7 mouse cellular contexts compared by ENCODE assay signal in the genomic region with DNA sequence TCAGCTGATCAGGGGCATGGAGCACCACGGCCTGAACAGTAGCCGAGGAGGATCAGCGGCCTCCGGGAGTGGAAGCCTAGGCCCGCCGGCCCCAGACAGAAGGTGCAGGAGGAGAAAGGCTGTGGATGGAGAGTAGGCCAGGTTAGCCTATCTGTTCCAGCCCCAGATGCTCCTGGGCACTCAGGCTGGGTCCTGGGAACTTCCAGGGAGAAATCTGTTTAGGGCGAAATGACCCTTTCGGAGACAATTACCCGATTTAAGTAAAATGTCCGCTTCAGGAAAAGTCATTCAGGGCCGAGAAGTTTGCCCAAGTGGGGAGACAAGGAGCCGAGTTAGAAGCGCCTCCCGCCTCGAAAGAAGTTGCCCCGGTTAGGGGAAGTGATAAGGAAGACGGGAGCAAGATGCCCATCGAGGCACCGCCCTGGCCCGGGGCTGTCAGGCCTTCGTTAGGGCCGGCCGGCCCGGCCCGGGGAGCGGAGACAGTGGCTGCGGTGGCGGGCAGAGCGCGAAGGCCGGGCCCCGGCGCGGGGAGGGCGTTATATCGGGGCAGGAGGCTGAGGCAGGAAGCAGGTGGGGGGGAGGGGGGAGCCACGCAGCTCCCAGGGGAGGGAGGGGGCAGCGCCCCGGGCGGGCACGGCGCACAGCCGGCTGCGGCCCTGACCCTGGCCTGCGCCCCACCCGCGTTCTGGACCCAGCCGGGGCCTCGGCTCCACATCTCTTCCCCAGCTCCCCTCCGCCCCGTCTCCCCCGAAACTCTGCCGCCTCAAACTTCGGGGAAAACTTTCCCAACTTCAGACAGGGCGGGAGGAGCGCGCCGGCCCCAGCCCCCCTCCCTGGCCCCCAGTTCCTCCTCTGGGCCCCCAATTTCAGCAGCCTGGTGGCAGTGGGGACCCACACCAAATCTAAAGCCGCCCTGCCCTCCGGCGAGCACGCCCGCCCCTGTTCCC. TPM values are rescaled to one million over a fixed set of nuclear protein-coding genes. Genes with fewer than 3 reads are reported as not detected.
A peak's percentile ranks its signal among the peaks of the same experiment; 100 is the strongest.
DNase-seq lines count a peak whose midpoint lies in the region; ATAC-seq and TF ChIP-seq lines count a peak whose summit lies in the region.

No protein-coding gene starts in this region.

- H3K27me3 ChIP-seq in embryonic facial prominence, embryonic 15.5 days = peaks cover 89% of the 10 kb centered on the region
- peaks cover 85% of the 10 kb centered on the region for H3K27me3 ChIP-seq in liver, embryonic 11.5 days (replicated peaks; ENCODE audit: control insufficient read depth, insufficient read depth, low read length)
- H3K27me3 ChIP-seq in stomach, postnatal 0 days (ENCODE audit: control insufficient read depth, insufficient read depth, low read length) = no peaks in the 10 kb centered on the region; the same call in 1 of the 2 replicates

- H3K4me3 ChIP-seq in embryonic facial prominence, embryonic 15.5 days (replicated peaks) = peak overlapping the region; percentile 64
- peak overlapping the region; percentile 65 for H3K4me3 ChIP-seq in liver, embryonic 11.5 days (ENCODE audit: low read depth, low read length)
- peak overlapping the region; percentile 72 for H3K4me3 ChIP-seq in stomach, postnatal 0 days (ENCODE audit: low read depth, low read length)

- H3K9ac ChIP-seq in embryonic facial prominence, embryonic 15.5 days = peak overlapping the region; percentile 55
- peak overlapping the region; percentile 64 for H3K9ac ChIP-seq in liver, embryonic 11.5 days (ENCODE audit: low read depth, low read length)
- peak overlapping the region; percentile 80 for H3K9ac ChIP-seq in stomach, postnatal 0 days (ENCODE audit: low read length)

- H3K4me2 ChIP-seq in embryonic facial prominence, embryonic 15.5 days (replicated peaks) = peak overlapping the region; percentile 96
- peak overlapping the region; percentile 97 for H3K4me2 ChIP-seq in liver, embryonic 11.5 days
- peak overlapping the region; percentile 91 for H3K4me2 ChIP-seq in stomach, postnatal 0 days (replicated peaks; ENCODE audit: low read depth)

- no peak for TF ChIP-seq CTCF in stomach, postnatal 0 days (IDR thresholded peaks at IDR 0.05; ENCODE audit: low read depth)

- 12% methylated on average over 58 of the region's 63 CpGs for WGBS in embryonic facial prominence, embryonic 15.5 days
- WGBS in liver, embryonic 11.5 days = 4% methylated on average over 58 of the region's 63 CpGs
- 15% methylated on average over 46 of the region's 63 CpGs for WGBS in stomach, postnatal 0 days

- TF ChIP-seq EP300 in stomach, postnatal 0 days (optimal IDR thresholded peaks at IDR 0.05) = no peak

- H3K36me3 ChIP-seq in embryonic facial prominence, embryonic 15.5 days = peaks cover 19% of the 10 kb centered on the region; the same call in 1 of the 2 replicates
- H3K36me3 ChIP-seq in liver, embryonic 11.5 days (ENCODE audit: control insufficient read depth, insufficient read depth, low read length) = peaks cover 4% of the 10 kb centered on the region; the same call in 1 of the 2 replicates
- H3K36me3 ChIP-seq in stomach, postnatal 0 days (ENCODE audit: control insufficient read depth, insufficient read depth, low read length) = peaks cover 9% of the 10 kb centered on the region

- H3K4me1 ChIP-seq in embryonic facial prominence, embryonic 15.5 days = peaks cover 88% of the 10 kb centered on the region
- peaks cover 67% of the 10 kb centered on the region for H3K4me1 ChIP-seq in liver, embryonic 11.5 days (replicated peaks; ENCODE audit: control insufficient read depth, insufficient read depth, low read length)
- H3K4me1 ChIP-seq in stomach, postnatal 0 days (replicated peaks; ENCODE audit: control insufficient read depth, insufficient read depth) = peaks cover 3% of the 10 kb centered on the region; the same call in 1 of the 2 replicates

- ATAC-seq in embryonic facial prominence, embryonic 15.5 days (ENCODE audit: insufficient number of reproducible peaks, low FRiP score, low TSS enrichment, low read depth) = no peak
- ATAC-seq in liver, embryonic 11.5 days (replicated peaks; ENCODE audit: low FRiP score) = no peak
- ATAC-seq in stomach, postnatal 0 days (ENCODE audit: low FRiP score, low TSS enrichment) = no peak
- ATAC-seq in megakaryocyte-erythroid progenitor cell, adult 5-6 weeks (replicated peaks; ENCODE audit: low FRiP score, low TSS enrichment, poor library complexity, severe bottlenecking) = no peak

- DNase-seq in ovary, postnatal 36 days (ENCODE audit: low spot score) = peak; percentile 37
- no peak for DNase-seq in ovary, postnatal 14 days (ENCODE audit: low spot score)
- DNase-seq in heart, postnatal 4 days = peak; percentile 66
- peak; percentile 53 for DNase-seq in liver, embryonic 11.5 days (ENCODE audit: low spot score)
- peak; percentile 28 for DNase-seq in stomach, postnatal 0 days (ENCODE audit: low spot score)

- no peaks in the 10 kb centered on the region for H3K9me3 ChIP-seq in embryonic facial prominence, embryonic 15.5 days (replicated peaks)
- no peaks in the 10 kb centered on the region for H3K9me3 ChIP-seq in liver, embryonic 11.5 days (ENCODE audit: control insufficient read depth, low read length)
- H3K9me3 ChIP-seq in stomach, postnatal 0 days (ENCODE audit: control insufficient read depth, low read length) = no peaks in the 10 kb centered on the region

- peak overlapping the region; percentile 65 for H3K27ac ChIP-seq in embryonic facial prominence, embryonic 15.5 days (replicated peaks)
- peak overlapping the region; percentile 38; the same call in 1 of the 2 replicates for H3K27ac ChIP-seq in liver, embryonic 11.5 days (ENCODE audit: low read depth, low read length)
- peak overlapping the region; percentile 91 for H3K27ac ChIP-seq in stomach, postnatal 0 days (replicated peaks)

RNA-seq across cellular contexts. Expression of a gene that starts 1.4 kb away (rescaled TPM):
- polyA plus RNA-seq in embryonic facial prominence, embryonic 15.5 days (2015; fragmentation: Nextera tagmentation; extraction: Ambion mirVana) = 17.7 and 19.8 TPM in 2 replicates
- total RNA-seq in heart, postnatal 4 days (2021) = 10 to 100 TPM; 42.6 to 49.5 TPM
- polyA plus RNA-seq in liver, embryonic 11.5 days (2014; fragmentation: Nextera tagmentation; extraction: Ambion mirVana) = 2.7 and 3.2 TPM in 2 replicates
- polyA plus RNA-seq in stomach, postnatal 0 days (2015; fragmentation: Nextera tagmentation; extraction: Ambion mirVana) = 6.6 and 8.2 TPM in 2 replicates
- 0.17 TPM in 1 of 2 replicates, not detected in the other for total RNA-seq in megakaryocyte-erythroid progenitor cell, adult 5-6 weeks (2014; fragmentation: Nextera tagmentation)
- 0.52 TPM in 1 of 2 replicates, not detected in the other for total RNA-seq in megakaryocyte-erythroid progenitor cell, adult 5-6 weeks (2017)

RNA-seq across cellular contexts. Expression of a gene that starts 10.7 kb away (rescaled TPM):
- 23.8 and 25.1 TPM in 2 replicates for polyA plus RNA-seq in embryonic facial prominence, embryonic 15.5 days (2015; fragmentation: Nextera tagmentation; extraction: Ambion mirVana)
- total RNA-seq in heart, postnatal 4 days (2021) = 1 to 10 TPM; 8.1 to 8.7 TPM
- 24.9 and 32.1 TPM in 2 replicates for polyA plus RNA-seq in liver, embryonic 11.5 days (2014; fragmentation: Nextera tagmentation; extraction: Ambion mirVana)
- 19.3 and 20.2 TPM in 2 replicates for polyA plus RNA-seq in stomach, postnatal 0 days (2015; fragmentation: Nextera tagmentation; extraction: Ambion mirVana)
- 18.8 and 21.3 TPM in 2 replicates for total RNA-seq in megakaryocyte-erythroid progenitor cell, adult 5-6 weeks (2014; fragmentation: Nextera tagmentation)
- 17.6 and 29.0 TPM in 2 replicates for total RNA-seq in megakaryocyte-erythroid progenitor cell, adult 5-6 weeks (2017)

RNA-seq across cellular contexts. Expression of a gene that starts 23.1 kb away (rescaled TPM):
- polyA plus RNA-seq in embryonic facial prominence, embryonic 15.5 days (2015; fragmentation: Nextera tagmentation; extraction: Ambion mirVana) = 20.5 and 21.0 TPM in 2 replicates
- total RNA-seq in heart, postnatal 4 days (2021) = 10 to 100 TPM; 15.0 to 17.4 TPM
- polyA plus RNA-seq in liver, embryonic 11.5 days (2014; fragmentation: Nextera tagmentation; extraction: Ambion mirVana) = 30.3 and 34.0 TPM in 2 replicates
- polyA plus RNA-seq in stomach, postnatal 0 days (2015; fragmentation: Nextera tagmentation; extraction: Ambion mirVana) = 15.2 and 15.8 TPM in 2 replicates
- total RNA-seq in megakaryocyte-erythroid progenitor cell, adult 5-6 weeks (2014; fragmentation: Nextera tagmentation) = 22.3 and 25.0 TPM in 2 replicates
- total RNA-seq in megakaryocyte-erythroid progenitor cell, adult 5-6 weeks (2017) = 13.3 and 14.2 TPM in 2 replicates

RNA-seq across cellular contexts. Expression of a gene that starts 25.7 kb away (rescaled TPM):
- 6.4 and 7.3 TPM in 2 replicates for polyA plus RNA-seq in embryonic facial prominence, embryonic 15.5 days (2015; fragmentation: Nextera tagmentation; extraction: Ambion mirVana)
- total RNA-seq in heart, postnatal 4 days (2021) = 10 to 100 TPM; 20.3 to 23.2 TPM
- polyA plus RNA-seq in liver, embryonic 11.5 days (2014; fragmentation: Nextera tagmentation; extraction: Ambion mirVana) = 1.7 and 2.9 TPM in 2 replicates
- 2.1 and 2.9 TPM in 2 replicates for polyA plus RNA-seq in stomach, postnatal 0 days (2015; fragmentation: Nextera tagmentation; extraction: Ambion mirVana)
- not detected in 2 replicates for total RNA-seq in megakaryocyte-erythroid progenitor cell, adult 5-6 weeks (2014; fragmentation: Nextera tagmentation)
- total RNA-seq in megakaryocyte-erythroid progenitor cell, adult 5-6 weeks (2017) = 0.80 TPM in 1 of 2 replicates, not detected in the other

Comparison
In these comparisons a context has a peak if more than half of its experiments do, and no peak if none do; other contexts are left out.
1. H3K27ac ChIP-seq: peak in every context shown above with its lines; median percentile 91 in stomach, postnatal 0 days; 65 in embryonic facial prominence, embryonic 15.5 days; 38 in liver, embryonic 11.5 days.